Mouse (Mus musculus) embryonic fibroblast, embryonic 13.5 days (primary cell): Measurements from ENCODE around the gene Anks1b.

Experiments used
- CTCF ChIP-seq: IDR thresholded peaks from 2 replicates; pipeline ENCODE4 v1.5.1; 2011; ENCODE audit warnings: mild to moderate bottlenecking, control low read depth, low read length, moderate library complexity, borderline replicate concordance; ENCODE audit not compliant: insufficient read depth
- POLR2A ChIP-seq: IDR thresholded peaks from 2 replicates; pipeline ENCODE4 v1.6.1; 2011; ENCODE audit warnings: low read depth, mild to moderate bottlenecking, control low read depth, low read length, moderate library complexity

- TF ChIP-seq CTCF = no peak
- TF ChIP-seq POLR2A = no peak
Measured at GRCm38 (mm10) chr10:90981811-90982210, 1108.5 kb downstream of the Anks1b start.
